Mouse (Mus musculus): Measurements from ENCODE around the gene Tnip1.
"Not testable (repeated sequence)": the region's sequence is repeated elsewhere in the genome, so short reads cannot be mapped to it uniquely, and the experiment has no call there.

Gene Tnip1

DNA sequence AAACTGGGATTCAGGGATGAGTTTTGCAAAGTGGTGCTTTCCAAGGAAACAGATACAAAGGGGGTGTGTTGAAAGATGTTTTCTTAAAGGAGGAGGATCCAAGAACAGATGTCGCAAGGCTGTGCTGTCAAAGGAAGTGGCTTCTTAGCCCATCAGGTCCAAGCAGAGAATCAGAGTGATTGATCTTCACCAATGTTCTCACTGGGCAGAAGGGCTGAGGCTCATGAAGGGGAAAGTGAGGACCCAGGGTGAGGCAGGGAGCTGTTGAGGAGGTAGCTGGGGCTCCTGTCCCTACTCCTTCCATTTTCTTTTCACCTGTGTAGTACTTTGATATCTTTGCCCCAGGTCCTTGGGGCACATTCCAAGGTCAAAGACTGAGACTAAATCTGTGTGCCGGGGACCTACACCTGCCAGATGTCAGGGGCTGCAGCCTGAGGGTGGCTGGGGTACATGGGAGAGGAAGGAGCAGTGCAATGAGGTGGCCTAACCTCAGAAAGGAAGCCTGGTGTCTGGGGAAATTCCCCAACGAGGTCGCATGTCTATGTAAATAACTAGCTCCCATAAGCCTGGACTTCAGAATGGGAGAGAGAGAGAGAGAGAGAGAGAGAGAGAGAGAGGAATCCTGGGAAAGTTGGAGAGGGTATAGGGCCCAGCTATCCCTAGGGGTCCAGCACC lies 9.5 kb upstream of the Tnip1 start:
- no peak for DNase-seq

DNA sequence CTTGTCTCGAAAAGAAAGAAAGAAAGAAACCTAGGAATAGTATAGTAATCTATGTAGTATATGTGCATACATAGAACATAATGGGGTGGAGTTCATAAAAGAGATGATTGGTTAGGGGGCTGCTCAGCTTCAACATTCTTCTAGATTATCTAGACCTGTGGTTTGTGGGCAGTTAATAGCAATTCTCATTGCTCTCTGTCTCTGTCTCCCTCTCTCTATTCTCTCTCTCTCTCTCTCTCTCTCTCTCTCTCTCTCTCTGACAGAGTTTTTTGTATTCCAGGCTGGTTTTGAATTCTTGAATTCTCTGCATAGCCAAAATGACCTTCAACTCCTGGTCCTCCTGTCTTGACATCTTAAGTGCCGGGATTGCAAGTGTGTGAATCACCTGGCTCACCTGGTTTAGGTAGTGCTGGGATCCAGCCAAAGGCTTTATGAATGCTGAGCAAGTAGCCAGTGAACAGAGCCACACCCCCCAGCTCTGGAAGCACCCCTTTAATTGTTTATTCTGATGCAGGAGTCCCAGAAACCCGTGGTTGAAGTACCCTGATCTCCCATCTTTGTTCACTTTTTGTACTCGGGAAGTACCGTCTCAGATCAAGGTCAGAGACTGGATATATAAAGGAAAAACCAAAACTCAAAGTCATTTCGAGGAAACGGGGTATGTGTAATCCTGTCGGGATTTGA lies 8.8 kb upstream of the Tnip1 start:
- DNase-seq: no peak

DNA sequence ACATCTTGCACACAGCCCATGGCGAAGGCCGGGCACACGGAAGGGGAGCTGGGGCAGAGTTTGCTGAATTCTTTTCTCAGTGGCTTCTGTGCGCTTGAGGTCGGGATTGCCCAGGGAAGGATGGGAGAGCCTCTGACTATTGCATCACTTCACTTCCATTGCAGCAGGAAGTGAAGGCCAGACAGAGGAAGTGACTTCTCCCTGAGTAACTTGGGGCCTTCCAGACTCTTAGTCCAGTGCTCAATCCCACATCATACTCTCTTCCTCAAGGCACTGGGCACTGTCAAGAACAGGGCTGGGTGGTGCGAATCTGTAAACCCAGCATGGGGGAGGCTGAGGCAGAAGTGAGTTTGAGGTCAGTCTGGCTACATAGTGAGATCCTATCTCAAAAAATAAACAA lies 2.5 kb upstream of the Tnip1 start:
- no peak for DNase-seq

DNA sequence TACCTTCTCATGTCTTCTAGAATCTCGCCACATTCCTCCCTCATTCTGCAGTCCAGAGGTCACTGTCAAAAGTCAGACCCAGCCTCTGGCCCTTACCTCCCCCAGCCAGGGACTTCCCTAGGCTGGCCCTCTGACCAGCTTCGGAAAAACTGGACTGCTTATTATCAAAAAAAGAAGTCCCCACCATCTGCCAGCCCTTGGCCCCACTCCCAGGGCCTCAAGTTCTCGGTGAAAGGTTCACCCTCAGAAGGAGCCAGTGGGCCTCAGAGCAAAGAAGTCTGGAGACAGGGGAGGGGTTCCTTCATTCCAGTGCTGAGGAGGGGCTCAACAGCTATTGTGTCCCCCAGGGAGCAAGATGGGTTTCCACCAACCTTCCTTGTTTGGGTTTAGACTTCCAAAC lies 796 bp downstream of the Tnip1 start:
- no peak for DNase-seq

DNA sequence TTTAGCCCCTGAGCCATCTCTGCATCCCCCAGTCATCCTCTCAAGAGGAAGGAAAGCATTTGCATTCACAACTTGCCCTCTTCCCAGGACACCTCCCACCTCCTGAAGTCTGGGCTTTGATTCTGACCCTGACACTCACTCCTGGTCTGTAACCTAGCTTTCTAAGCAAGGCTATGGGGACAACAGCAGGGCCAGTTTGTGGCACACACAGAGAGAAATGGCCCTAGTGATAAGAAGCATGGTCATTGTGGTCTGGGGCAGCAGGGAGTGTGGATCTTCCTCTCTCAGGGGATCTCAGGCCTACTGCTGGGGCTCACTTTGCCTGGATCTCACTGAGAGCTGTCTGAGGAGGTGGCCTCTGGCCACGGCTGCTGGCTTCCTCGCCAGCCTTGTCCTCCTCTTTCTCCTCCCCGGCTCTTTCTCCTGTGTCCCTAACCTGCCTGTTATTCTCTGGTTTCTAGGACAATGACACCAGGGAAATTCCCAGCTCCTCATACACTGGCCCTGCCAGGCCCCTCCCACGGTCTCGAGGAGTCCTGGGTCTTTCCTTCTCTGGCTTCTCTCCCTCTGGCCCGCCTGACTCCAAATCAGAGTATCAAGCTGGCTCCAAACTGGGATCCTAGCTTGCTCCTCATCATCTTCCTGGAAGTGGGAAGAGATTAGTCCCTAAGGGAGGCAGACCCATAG lies 1.4 kb downstream of the Tnip1 start:
- DNase-seq: no peak

DNA sequence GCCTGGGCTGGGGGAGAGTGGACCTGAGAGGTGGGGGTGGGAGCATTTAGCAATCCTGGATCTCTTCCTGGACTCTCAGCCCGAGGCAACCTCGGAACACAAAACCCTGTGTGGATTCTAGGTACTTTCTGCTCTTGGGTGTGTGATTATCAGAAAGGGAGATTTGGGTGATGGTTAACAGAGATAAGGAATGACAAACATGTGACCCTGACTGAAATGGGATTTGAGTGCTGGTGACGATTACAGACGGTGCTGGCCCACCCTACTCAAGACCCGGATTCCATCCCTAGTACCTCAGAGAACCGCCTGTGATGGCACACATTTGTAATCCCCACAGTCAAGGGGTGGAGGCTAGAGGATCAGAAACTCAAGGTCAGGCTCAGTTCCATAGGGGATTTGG lies 2.5 kb downstream of the Tnip1 start:
- DNase-seq: no peak

DNA sequence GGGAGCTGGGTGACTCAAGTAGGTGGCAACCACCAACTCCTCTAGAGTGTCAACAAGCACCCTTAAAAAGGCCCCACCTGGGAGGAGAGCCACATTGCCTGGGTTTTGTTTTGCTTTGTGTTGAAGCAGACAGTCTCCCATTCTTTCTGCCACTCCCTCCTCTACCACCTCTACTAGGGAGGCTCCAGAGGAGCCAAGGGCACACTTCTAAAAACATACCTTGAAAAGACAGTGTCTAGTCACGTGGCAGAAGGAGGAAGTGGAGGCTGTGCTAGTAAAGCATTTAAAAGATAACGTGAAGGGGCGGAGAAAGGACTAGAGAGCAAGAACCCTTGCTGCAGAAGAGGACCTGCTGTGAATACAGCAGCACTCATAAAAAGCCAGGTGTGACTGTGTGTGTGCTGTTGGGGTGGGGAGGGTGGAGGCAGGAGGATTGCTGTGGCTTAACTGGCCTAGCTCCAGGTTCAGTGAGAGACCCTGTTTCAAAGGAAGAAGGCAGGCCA lies 4.1 kb downstream of the Tnip1 start:
- DNase-seq: no peak

DNA sequence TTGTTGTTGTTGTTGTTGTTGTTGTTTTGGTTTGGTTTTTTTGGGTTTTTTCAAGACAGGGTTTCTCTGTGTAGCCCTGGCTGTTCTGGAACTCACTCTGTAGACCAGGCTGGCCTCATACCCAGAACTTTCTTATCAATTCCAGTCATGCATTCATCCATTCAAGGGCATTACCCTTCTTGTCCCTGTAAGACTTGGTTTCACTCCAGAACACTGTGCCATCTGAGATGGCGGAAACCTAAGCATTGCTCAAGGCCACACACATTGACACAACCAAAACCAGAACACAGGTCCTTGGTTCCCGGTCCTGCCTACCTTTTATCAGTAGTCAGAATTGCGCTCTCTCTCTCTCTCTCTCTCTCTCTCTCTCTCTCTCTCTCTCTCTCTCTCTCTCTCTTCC lies 5.0 kb downstream of the Tnip1 start:
- not testable (repeated sequence) for DNase-seq

DNA sequence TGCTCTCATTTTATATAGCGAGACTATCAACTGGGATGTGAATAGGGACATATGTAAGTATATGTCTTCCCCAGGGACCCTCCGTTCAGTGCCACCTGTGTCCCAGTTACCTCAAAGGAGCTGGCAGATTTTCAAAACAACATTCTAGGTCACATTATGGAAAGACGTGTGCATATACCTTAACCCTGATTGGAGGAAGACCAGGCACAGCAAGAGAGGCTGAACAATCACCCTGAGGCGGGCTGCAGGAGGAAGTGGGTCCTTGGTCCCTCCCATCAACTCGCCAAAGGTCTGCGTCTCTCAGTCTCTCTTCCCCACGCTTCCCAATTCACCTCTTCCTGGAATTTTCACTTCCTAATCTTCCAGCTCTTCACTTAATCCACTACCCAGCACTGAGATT lies 5.8 kb downstream of the Tnip1 start:
- DNase-seq: no peak

DNA sequence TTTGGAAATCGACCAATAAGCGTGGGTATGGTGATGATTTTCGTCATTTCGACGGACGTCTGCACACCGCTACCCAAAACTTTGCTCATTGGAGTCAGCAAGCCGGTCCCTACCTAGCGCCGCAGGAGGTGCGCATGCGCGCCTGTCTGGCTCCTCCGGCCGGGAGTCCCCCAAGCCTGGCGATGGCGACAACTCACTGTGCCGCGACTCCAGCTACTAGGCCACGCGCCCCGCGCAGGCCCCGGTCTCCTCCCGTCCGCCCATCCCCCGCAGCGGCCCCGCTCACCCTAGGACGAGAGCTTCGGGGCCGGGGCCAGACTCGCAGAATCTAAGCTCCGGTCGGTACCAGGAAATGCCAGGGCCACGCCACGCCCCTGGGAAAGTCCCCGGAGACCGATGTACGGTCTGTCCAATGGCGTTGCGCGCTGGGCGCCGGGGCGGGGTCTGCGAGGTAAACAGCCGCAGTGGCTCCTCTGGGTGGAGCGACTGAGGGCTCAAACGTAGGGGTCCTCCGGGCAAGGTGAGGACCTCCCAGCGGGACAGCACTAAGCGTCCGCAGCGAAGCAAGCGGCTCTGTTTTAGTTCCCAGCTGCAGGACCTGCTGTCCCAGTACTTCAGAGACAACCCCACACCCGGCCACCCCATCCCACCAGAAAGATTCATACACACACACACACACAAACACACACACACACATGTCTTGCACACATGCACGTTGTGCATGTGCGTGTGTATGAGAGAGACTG lies 6.8 kb downstream of the Tnip1 start:
- peak; percentile 97 for DNase-seq

DNA sequence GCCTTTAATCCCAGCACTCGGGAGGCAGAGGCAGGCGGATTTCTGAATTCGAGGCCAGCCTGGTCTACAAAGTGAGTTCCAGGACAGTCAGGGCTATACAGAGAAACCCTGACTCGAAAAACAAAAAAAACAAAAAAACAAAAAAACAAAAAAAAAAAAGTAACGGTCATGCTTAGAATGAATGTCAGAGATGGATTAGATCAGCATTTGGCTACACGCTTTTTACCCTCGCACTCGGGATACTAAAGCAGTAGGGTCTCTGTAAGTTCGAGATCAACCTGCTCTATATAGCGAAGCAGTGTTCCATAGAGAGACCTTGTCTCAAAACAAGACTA lies 7.3 kb downstream of the Tnip1 start:
- not testable (repeated sequence) for DNase-seq

DNA sequence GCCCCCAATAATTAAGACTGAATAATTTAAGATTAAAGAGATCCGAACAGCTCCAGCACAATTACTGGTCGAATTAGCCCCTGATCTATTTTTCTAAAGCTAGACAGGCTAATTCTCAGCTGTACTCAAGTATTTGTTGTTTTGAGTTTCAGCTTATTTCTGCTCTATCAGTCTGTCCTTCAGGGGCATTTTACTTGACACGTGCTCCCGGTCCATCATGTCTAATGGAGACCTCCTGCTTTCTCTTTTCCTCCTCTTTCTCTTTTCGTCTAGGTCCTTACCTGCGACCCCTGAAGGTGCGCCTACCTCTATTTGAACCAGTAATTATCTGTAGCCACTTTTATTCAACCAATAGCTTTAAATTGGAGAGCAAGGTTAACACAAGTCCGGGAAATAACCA lies 8.0 kb downstream of the Tnip1 start:
- DNase-seq: no peak

DNA sequence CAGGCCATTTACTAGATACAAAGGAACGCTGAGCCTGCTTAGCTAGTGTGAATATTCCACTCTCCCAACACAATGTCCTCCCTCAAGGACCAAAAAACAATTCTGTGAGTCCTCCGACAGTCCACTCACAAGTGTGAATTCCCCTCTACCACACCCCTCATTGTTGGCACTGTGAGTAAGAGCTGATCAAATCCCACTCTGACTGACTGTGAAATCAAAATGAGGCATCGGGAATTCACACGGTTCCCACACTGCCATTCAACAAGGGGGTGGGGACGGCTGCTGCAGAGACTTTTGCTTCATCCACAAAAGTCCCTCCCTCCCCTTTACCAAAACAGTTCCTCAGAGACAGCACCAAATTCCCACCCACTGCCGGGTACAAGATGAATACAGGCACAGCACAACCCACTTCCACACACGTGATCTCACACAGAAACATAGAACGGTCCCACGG lies 8.7 kb downstream of the Tnip1 start:
- no peak for DNase-seq

DNA sequence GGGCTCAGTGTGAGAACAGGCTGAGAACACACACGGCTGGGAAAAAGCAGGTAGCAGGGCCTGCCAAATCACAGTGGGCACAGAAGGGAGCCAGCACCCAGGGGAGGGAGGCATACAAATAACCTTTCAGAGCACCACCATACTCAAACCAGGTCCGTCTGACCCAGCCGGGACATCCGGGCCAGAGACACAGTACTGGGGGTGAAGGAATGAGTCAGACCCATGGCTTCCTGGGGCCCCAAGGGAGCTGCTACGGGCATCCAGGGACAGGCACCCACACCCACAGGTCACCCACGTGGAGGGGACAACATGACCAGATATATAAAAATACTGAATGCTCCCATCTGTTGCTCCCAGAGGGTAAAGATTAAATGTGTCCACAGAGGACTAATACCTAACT lies 10.1 kb downstream of the Tnip1 start:
- DNase-seq: no peak

DNA sequence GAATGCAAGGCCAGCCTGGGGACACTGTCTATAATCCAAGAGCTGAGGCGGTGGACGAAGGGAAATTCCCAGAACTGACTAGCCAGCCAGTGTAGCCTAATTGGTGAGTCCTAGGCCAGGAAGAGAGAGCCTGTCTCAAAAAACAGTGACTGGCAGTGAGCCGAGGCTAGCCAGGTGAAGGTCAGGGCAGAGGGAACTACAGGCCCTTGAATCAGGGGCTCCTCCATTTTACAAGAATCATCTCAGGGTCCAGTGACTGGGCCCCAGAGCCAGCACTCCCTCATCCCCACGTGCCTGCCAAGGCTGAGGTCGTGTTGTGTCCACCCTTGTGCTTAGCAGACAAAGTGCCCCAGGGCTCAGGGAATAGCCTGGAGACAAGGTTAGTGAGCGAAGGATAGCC lies 12.0 kb downstream of the Tnip1 start:
- no peak for DNase-seq

DNA sequence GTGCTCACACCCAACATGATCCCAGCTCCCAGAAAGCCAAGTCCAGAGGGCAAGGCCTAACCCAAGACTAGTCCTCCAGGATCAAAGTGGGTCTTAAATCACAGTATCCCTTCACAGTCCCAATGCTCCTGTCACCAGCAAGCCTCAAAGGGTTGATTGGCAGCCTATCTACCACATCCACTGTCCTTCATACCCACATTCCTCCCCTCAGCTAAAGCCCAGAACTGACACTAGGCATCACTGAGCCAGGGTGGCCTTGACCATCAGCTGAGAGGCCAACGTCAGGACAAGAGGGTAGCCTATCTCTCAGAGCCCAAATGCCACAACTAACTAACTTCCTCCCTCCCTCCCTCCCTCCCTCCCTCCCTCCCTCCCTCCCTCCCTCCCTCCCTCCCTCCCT lies 13.0 kb downstream of the Tnip1 start:
- no peak for DNase-seq

DNA sequence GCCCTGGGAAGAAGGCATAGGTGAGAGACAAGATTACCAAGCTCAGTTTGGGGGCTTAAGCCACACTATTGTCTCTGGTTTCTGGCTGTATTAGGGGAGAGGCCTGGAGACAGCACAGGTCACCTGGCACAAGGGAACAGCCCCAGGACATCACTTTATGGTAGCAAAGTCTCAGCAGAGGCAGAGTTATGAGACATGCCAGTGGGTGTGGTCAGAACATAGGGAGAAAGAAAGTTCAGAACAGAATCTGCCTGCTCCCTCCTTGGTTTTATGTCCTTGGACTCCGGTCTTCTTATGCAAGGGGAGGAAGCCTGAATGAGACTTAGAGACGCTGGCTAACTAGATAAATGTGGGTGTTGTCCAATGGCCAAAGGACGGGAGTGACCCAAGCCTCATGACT lies 18.0 kb downstream of the Tnip1 start:
- DNase-seq: no peak

DNA sequence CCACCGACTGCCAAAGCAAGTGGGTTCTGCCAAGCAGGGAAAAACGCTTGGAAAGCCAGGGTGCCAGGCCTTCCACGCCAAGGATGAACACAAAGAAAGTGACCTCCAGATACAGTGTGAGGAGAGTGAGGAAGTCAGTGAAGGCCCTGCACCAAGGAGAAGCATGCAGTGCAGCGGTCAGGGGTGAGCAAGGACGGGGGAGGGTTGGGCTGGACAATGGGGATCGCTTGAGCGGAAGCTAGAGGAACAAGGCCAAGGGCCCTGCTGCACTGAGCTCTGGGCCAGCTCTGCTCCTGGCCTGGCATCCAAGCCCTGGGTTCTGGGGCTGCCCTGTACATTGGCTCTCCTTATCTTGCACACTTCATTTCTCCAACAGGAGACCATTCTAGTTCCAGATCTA lies 22.7 kb downstream of the Tnip1 start:
- DNase-seq: no peak

DNA sequence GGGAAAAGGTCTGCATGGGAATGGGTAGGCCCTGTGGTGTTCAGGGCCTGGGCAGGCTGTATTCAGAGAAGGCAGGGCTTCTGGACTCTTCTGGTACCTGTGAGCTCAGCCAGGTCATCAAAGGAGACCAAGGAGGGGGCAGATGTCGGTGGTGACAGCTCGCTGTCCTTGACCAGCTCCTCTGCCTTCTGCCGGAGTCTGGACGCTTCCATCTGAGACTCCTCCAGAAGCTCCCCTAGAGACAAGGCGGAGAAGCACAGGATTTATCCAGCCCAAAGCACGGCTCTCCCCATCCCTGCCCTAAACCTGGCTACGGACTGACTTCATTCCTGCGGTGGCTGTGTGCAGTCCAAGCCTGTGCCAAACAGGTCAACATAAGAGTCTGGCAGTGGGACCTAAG lies 23.2 kb downstream of the Tnip1 start:
- no peak for DNase-seq

DNA sequence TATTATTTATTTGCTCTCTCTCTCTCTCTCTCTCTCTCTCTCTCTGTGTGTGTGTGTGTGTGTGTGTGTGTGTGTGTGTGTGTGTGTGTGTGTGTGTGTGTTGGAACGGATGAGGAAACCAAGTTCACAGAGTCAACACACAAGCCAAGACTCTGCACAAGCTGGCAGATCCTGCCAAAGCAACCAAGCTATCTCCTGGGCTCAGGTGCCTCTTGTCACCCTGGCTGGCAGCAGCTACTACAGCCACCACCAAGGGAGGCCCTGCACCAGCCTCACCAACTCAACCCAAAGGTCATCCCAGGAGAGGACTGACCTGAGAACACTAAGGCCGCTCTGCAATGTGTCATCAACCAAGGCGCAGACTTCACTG lies 26.0 kb downstream of the Tnip1 start:
- DNase-seq: no peak

DNA sequence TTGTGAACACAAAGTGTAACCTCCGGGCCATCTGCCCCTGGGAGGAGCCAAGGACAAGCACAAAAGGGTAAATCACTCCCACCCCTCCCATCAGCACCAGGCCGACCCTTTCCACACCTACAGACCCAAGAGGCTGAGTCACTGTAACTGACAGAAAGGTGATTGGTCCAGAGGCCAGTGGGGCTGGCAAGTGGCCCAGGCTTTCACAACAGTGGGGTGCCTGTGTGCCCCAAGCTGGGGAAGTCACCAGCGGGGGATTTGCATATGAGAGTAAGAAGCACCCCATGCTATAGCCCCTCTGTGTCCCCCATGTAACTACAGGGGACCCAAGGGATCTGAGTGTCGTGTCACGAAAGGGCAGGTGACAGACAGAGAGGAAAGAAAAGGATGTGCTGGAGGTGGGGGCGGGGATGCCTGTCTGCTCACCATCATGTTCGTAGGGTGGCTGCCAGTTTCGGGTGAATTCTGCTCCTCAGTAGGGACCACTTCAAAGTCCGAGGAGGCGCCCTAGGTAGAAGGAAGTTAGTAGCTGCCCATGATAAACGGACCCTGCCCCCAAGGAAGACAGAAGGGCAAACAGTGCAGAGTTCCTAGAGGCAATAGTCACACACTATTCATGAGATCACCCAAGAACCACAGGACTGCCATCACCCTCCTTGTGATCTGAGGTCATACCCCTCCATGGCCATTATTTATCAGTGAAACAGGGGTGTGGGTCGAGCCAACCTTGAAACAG lies 26.5 kb downstream of the Tnip1 start:
- DNase-seq: peak; percentile 44

DNA sequence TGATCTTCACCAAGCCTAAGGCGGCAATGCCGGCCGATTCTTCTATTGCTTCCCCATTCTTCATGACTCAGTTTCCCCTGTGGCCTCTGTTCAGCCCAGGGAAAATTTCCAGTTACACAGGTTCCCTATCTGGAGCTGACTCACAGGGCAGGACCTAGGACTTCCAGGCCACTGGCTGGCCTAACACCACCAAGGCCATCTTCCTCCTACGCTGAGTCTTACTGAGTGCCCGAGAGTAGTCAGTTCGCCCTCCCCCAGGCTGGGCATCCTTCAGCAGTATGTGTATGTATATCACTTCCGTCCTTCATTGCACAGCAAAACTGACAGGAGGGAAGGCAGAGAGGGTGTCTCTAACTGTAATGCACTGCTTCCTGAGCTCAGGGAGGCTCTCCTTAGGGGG lies 28.5 kb downstream of the Tnip1 start:
- no peak for DNase-seq

DNA sequence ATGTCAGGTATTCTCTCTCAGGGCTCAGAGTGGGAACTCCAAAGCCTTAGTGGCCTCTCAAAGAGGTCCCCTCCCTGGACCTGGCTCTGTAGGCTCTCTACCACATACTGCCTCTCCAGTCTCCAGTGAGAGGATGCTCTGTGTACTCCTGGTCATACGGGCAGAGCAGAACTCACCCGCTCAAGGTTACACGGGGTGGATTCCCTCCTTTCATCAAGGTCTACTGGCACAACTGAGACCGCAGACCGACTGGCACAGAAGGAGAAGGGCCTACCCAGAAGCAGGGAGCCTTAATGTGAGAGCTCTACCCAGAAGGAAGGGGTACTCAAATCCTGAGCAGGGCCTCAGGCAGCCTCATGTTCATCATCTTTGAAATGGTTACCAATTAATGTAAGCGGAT lies 30.2 kb downstream of the Tnip1 start:
- DNase-seq: no peak

All from retina, postnatal 1 day (tissue).